Mouse (Mus musculus) forebrain, postnatal 0 days (tissue): ENCODE results near the gene Txndc12. TPM values are rescaled to one million over a fixed set of nuclear protein-coding genes. Genes with fewer than 3 reads are reported as not detected.

Source experiments
- ATAC-seq: fragments of 200-750 bp; cut with Nextera tagmentation; 2 replicates; pipeline ENCODE4 v1.8.0; 2017; ENCODE audit warnings: mild to moderate bottlenecking, moderate library complexity
- DNase-seq: peaks from one replicate; pipeline ENCODE4 v3.0.0-alpha.2; 2015
- H3K27ac ChIP-seq: fragments of 300-500 bp; sonication (generic); 2 replicates; pipeline ENCODE4 v1.5.1; 2014; ENCODE audit warnings: low read depth, mild to moderate bottlenecking, antibody characterized with exemption, low read length, moderate library complexity, mixed read lengths
- H3K27me3 ChIP-seq: fragments of 300-500 bp; sonication (generic); 2 replicates; pipeline ENCODE4 v1.6.1; 2014; ENCODE audit warnings: mild to moderate bottlenecking, low read length, mixed read lengths; ENCODE audit not compliant: insufficient read depth
- H3K36me3 ChIP-seq: fragments of 300-500 bp; sonication (generic); 2 replicates; pipeline ENCODE4 v1.6.1; 2014; ENCODE audit warnings: mild to moderate bottlenecking, moderate library complexity; ENCODE audit not compliant: insufficient read depth
- H3K4me1 ChIP-seq: fragments of 300-500 bp; sonication (generic); 2 replicates; pipeline ENCODE4 v1.6.1; 2014; ENCODE audit warnings: antibody characterized with exemption; ENCODE audit not compliant: insufficient read depth
- H3K4me2 ChIP-seq: fragments of 300-500 bp; sonication (generic); 2 replicates; pipeline ENCODE4 v1.6.1; 2014; ENCODE audit warnings: low read depth, mild to moderate bottlenecking, moderate library complexity
- H3K4me3 ChIP-seq: fragments of 300-500 bp; sonication (generic); 2 replicates; pipeline ENCODE4 v1.5.1; 2014; ENCODE audit warnings: low read depth, low read length, mixed read lengths
- H3K9ac ChIP-seq: fragments of 300-500 bp; sonication (generic); 2 replicates; pipeline ENCODE4 v1.6.1; 2014; ENCODE audit warnings: mild to moderate bottlenecking
- H3K9me3 ChIP-seq: fragments of 300-500 bp; sonication (generic); 2 replicates; pipeline ENCODE4 v1.6.1; 2016; ENCODE audit warnings: low read length
- CTCF ChIP-seq: sonication (generic); IDR thresholded peaks from 2 replicates; pipeline ENCODE4 v1.5.1; 2016; ENCODE audit warnings: antibody characterized with exemption, control low read depth, low read depth
- WGBS: fragments of 180-500 bp; shearing (Covaris S2); extraction: QIAGEN DNeasy Blood & Tissue Kit; methylation state at CpG from one replicate; pipeline ENCODE4 v1.1.7; 2014; 5-methylcytosine and 5-hydroxymethylcytosine counted together
- polyA plus RNA-seq: library from polyadenylated mRNA; unstranded; fragments of >200 nt; fragmentation: Nextera tagmentation; extraction: Ambion mirVana; gene quantifications from 2 replicates; pipeline ENCODE4 v1.2.1, GENCODE M21; 2015
- total RNA-seq: library from RNA; depleted of rRNA; stranded (reverse); fragments of >200 nt; gene quantifications from 2 replicates; pipeline ENCODE4 v1.2.3, GENCODE M21; 2014; rRNA removed

Gene Txndc12
- 54.0 and 71.9 TPM in 2 replicates for total RNA-seq
- 65.1 and 71.9 TPM in 2 replicates for polyA plus RNA-seq

DNA sequence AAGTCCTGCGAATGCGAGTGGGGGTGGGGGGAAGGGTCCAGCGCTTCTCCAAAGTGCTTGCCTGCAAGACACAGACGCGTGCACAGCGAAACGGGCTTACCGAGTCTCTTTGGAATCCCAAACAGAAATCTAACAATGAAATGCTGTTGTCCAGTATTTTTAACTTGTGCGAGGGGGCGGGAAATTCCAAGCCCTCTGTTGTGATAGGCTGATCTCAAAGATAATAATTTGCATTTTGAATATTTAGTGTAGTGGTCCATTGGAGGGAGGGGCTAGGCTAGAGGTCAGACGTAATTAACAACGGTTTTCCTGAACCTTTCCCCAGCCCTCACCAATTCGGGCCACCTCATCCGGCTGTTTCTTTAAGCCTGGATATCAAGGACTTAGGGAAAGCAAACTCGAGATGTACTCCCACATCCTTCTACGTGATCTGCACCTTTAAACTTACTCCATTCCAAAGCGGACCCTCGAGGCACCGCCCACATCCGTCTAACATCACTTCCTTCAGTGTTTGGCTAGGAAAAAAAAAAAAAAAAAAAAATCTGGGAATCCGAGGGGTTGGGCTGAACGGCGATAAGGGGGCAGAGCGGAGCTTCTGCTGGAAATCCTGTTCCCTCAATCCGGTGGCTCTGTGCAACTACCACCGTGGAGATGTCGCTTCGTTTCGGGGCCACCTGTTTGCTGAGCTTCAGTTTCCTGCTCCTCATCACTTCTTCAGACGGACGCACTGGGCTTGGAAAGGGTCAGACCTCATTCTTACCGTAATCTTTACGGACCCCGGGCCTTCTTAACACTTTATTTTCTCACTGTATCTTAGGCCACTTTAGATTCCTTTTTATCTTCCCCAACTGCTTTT lies at the start of gene Txndc12:
Gene Txndc12, plus strand, starts transcription at position 487 of the 856 bp plus-strand sequence.
- H3K27me3 ChIP-seq: no peaks in the 10 kb centered on the region
- H3K4me3 ChIP-seq: peak within 1 kb of the TSS; percentile 98
- 0 out of 2 replicates have a peak, but pooled peaks cover 5% of the 10 kb centered on the region for H3K36me3 ChIP-seq
- no peaks in the 10 kb centered on the region for H3K9me3 ChIP-seq
- peak; percentile 79 for ATAC-seq
- TF ChIP-seq CTCF: 0 out of 2 replicates have a peak, but pooled peaks have one; percentile 8
- H3K4me2 ChIP-seq: peak within 1 kb of the TSS; percentile 69
- under 1% methylated on average over 34 of the region's 34 CpGs for WGBS
- H3K27ac ChIP-seq: peak within 1 kb of the TSS; percentile 99
- peak within 1 kb of the TSS; percentile 100 for H3K9ac ChIP-seq
- H3K4me1 ChIP-seq: peaks cover 15% of the 10 kb centered on the region; the same call in 1 of the 2 replicates
- peak; percentile 94 for DNase-seq

DNA sequence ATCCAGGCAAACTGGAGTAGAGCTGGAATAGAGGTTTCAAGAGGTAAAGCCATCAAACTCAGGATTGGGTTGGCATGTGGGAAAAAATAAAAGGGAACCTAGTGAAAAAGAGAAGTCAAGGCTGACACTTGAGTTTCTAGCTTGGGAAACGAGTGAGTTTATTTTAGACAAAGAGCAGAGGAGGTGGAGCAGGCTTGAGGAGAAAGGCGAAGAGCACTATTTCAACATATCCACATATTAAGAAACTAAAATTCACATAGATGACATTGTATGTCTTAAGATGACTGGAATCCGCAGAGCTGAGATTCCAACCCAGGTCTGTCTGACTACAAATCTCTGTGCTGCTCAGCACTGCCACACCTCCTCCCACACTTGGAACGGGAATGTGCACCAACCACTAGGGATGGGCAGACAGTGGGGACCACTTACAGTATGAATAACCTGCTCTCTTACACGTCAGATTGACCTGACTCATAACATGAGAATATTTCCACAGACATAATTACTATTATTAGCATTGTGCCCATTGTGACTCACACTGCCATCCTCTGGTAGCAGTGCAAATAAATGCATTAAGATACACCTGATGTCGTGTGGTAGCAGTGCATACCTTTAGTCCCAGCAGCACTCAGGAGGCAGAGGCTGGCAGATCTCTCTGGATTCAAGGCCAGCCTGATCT lies 45.0 kb upstream of the Txndc12 start:
- H3K9ac ChIP-seq: no peak overlapping the region
- H3K4me1 ChIP-seq: no peaks in the 10 kb centered on the region
- no peaks in the 10 kb centered on the region for H3K27me3 ChIP-seq
- 82% methylated on average over 6 of the region's 6 CpGs for WGBS
- DNase-seq: no peak
- TF ChIP-seq CTCF: no peak
- no peaks in the 10 kb centered on the region for H3K9me3 ChIP-seq
- no peak overlapping the region for H3K27ac ChIP-seq
- ATAC-seq: no peak
- no peak overlapping the region for H3K4me3 ChIP-seq
- no peak overlapping the region for H3K4me2 ChIP-seq
- no peaks in the 10 kb centered on the region for H3K36me3 ChIP-seq

DNA sequence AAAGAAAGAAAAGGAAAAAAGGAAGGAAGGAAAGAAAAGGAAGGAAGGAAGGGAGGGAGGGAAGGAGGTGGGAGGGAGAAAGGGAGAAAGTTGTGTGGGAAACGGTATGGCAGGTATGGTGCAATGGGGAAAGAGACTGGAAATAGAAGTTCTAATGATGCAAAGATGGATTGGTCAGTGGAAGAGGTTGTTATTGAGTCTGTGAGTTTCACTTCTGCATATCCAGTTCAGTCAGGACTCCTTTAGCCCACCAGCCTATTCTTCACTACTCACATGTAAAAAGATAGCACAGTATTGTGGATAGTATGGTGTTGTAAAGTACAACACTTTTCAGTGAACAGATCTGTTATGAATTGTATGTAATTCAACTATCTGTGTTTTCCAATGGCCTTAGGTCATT lies 43.9 kb upstream of the Txndc12 start:
- no peaks in the 10 kb centered on the region for H3K4me1 ChIP-seq
- H3K27ac ChIP-seq: no peak overlapping the region
- no peaks in the 10 kb centered on the region for H3K27me3 ChIP-seq
- no peaks in the 10 kb centered on the region for H3K9me3 ChIP-seq
- DNase-seq (no peak), ATAC-seq (no peak)
- no peak for TF ChIP-seq CTCF
- WGBS: 74% methylated on average over 1 of the region's 1 CpGs
- H3K4me3 ChIP-seq: no peak overlapping the region
- no peak overlapping the region for H3K9ac ChIP-seq
- H3K36me3 ChIP-seq: no peaks in the 10 kb centered on the region
- H3K4me2 ChIP-seq: no peak overlapping the region

DNA sequence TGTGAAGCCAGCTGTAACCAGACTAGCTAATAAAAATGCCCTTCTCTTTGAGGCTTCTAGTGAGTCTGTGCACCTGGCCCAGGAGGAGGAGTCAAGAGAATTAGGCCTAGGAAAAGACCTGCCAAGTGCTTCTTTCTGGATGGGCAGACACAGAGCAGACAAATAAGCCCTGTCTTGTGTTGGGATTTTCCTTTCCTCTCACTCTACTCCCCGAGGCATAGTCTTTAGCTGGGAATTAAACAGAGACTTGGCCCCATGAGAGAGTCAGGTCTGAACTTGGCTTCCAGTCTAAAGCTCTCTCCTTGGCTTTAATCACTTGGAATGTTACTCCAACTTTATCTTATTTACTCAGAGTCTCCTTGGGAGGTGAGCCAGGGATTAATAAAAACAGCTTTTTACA lies 40.5 kb upstream of the Txndc12 start:
- Histone ChIP-seq H3K4me3 (no peak overlapping the region), H3K27ac (no peak overlapping the region), H3K27me3 (no peaks in the 10 kb centered on the region), H3K36me3 (no peaks in the 10 kb centered on the region), H3K4me2 (no peak overlapping the region), H3K9me3 (no peaks in the 10 kb centered on the region), H3K9ac (no peak overlapping the region), H3K4me1 (no peaks in the 10 kb centered on the region)
- ATAC-seq (no peak), DNase-seq (no peak)
- TF ChIP-seq CTCF: no peak
- WGBS: 50% methylated on average over 1 of the region's 1 CpGs

DNA sequence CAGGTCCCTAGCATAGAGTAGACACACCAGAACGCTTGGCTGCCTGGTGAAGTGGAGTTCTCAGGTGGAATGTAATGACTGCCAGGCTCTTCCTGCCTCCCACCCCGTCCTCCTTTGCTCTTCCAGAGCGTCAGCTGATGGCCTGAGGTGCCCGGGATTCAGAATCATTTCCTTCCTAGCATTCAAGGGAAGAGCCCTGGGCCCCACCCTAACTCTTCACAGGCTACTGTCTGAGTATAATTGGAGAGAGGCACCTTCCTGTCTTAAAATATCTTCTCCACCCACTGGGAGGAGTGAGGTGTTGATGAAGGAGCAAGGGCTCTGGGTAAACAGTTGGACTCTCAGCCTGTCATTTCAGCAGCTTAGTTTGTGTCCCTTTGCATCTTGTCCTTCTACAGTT lies 37.7 kb upstream of the Txndc12 start:
- no peak for DNase-seq
- ATAC-seq: no peak
- H3K4me3 ChIP-seq: no peak overlapping the region
- no peak overlapping the region for H3K27ac ChIP-seq
- no peaks in the 10 kb centered on the region for H3K9me3 ChIP-seq
- TF ChIP-seq CTCF: no peak
- H3K9ac ChIP-seq: no peak overlapping the region
- H3K4me1 ChIP-seq: no peaks in the 10 kb centered on the region
- WGBS: 75% methylated on average over 4 of the region's 4 CpGs
- H3K36me3 ChIP-seq: no peaks in the 10 kb centered on the region
- no peak overlapping the region for H3K4me2 ChIP-seq
- no peaks in the 10 kb centered on the region for H3K27me3 ChIP-seq

DNA sequence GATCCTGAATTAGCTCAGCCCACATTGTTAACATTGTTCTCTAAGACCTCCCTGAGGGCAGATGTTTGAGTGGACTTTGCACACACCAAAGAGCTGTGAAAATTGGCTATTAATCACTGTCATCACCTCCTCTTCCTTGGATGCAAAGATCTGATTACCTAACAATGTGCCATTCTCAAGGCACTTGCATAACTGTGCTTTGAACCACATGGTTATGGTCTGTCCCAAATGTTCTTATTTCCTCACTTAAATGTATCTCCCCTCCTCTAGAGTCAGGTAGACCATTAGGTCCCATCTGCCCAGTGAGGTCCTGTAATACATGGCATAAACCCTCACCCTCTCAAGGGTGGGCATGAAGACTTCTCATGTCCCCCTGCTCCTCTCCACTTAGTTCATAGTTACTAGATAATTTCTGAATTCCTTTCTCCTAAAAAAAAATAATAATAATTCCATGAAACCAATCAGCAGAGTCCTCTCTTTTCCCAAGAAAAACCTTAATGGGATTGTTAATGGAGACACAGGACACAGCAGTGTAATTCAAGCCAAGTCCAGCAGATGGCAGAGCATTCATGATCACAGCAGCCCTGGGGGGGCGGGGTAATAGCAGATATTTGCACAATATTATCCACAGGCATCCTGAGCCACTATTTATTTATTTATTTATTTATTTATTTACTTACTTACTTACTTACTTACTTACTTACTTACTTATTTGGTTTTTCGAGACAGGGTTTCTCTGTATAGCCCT lies 36.1 kb upstream of the Txndc12 start:
- WGBS: 53% methylated on average over 2 of the region's 2 CpGs
- Histone ChIP-seq H3K27me3 (no peaks in the 10 kb centered on the region), H3K9ac (no peak overlapping the region), H3K4me1 (no peaks in the 10 kb centered on the region), H3K36me3 (no peaks in the 10 kb centered on the region), H3K4me2 (no peak overlapping the region), H3K4me3 (no peak overlapping the region), H3K27ac (no peak overlapping the region), H3K9me3 (no peaks in the 10 kb centered on the region)
- peak; percentile 72 for TF ChIP-seq CTCF
- DNase-seq (peak; percentile 69), ATAC-seq (peak; percentile 63)
